Mouse (Mus musculus) urinary bladder, postnatal 36 days (tissue): ENCODE measurements around the gene Eml1.
A peak's percentile ranks its signal among the peaks of the same experiment; 100 is the strongest.
"Not testable (repeated sequence)": the region's sequence is repeated elsewhere in the genome, so short reads cannot be mapped to it uniquely, and the experiment has no call there.

Source experiments
- DNase-seq, 2 experiments: peaks; one replicate each; pipeline ENCODE4 v3.0.0; 2022; ENCODE audit warnings: low spot score in 2 of 2, mixed read lengths in 1 of 2

Gene Eml1

DNA sequence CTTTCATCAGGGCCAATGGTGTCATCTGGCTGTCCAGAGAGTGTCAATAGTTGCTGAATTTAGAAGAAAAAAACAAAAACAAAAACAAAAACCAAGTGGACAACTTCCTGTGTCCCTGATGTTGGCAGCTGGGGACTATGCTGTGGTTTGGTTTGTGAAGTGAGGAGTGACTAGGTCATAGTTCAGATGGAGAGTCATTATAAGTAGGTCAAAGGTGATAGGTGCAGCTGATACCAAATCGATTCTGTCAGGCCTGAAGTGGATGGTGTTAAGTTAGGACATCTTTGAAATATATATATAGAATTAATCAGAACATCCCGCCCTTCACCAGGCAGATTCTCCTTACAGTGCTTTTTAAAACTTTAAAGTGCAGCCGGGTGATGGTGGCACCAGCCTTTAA, 103.7 kb downstream of the Eml1 start:
- no peak for DNase-seq

DNA sequence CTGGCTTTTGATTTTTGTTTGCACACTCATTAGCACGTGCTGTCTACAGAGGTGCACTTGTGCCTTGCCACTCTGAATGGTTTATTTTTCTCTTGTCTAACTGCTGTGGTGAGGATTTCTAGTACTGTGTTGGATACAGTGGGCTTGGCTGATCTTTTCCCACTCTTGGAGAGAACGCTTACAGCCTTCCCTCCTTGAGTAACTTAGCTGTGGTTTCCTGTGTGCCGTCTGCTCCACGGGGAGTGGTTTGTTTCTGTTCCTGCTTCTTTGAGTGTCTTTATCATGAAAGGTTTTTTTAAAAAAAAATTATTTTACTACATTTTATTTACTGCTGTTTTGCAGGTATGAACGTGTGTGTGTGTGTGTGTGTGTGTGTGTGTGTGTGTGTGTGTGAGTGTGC, 108.0 kb downstream of the Eml1 start:
- DNase-seq, result no peak

DNA sequence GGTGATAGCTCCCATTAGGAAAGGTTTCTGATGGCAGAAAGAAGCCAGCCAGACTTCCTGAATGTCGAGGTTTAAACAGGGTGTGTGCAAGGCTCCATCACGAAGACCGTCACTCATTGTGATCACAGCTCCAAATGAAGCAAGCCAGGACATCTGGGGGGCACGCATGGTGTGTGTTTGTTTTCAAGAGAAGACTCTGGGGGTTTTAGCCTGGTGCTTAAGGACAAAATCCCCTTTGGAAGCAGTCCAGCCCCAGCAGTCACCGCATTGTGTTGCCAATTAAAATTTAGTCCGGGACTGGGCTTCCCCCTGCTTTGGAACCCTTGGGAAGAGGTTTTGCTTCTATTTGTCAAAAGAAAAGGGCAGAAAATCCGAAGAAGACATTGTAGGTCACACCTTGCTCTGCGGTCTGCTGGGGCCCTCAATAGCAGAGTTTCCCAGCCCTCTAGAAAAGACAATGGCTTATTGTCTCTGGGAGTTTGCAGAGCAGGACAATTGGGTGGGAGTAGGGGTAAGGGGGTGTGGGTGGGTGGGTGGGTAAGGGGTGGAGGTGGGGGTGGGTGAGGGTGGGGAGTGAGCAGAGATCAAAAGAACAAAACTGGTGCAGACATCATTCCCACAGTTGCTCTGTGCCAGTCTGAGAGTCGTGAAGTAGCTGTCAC, 110.1 kb downstream of the Eml1 start:
- DNase-seq, result no peak

DNA sequence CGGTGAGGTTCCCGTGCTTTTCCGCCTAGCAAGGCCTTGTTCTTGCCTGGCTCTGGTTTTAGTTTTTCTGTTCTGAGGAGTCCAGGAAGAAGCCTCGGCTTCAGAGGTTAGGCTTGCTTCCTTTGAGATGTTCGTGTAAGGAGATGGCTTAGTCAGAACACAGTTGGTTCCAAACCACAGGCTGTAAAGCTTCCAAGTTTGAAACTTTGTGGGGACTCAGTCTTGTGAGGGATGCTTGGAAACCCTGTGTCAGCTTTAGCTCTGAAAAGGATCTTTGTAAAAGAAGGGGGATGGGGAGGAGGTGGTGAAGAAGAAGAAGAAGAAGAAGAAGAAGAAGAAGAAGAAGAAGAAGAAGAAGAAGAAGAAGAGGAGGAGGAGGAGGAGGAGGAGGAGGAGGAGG, 118.3 kb downstream of the Eml1 start:
- no peak for DNase-seq

DNA sequence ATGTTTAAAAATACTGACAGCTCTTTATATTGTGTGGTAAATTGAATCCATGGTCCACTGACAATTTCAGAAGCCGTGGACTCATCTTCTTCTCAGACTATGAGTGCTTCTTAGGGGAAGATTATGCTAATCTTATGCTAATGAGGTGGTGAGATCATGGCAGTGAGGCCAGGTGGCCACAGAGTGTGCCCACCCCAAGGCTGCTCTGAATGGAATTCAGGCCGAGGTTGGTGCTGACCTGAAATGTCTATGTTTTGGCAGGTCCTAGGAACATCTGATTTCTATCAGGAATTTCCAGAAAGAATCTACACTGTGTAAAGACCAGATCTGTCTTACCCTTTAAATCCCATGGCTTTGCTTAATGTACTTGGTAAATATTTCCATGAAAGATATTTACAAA, 119.0 kb downstream of the Eml1 start:
- no peak for DNase-seq

- DNase-seq, result no peak
These were observed 119.6 kb downstream of the Eml1 start for GRCm38 (mm10) chr12:108490336-108490735.

DNA sequence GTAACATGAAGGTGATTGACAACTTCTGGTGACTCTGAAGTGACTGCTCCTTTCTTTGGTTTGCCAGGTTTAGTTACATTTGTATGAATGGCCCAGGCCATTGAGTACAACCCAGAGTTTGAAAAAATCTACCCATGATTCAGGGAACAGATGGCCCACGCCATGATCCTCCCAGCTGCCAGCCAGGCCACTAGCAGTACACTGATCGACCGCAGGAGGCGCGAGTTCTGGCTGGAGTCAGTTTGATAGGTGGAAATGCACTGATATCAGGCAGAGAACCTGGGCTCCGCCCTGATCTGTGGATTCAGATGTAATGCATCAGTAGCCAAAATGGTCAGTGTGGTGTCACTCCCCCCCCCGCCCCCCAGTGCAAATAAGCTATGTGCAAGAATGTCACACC, 120.2 kb downstream of the Eml1 start:
- DNase-seq, result no peak

GRCm38 (mm10) chr12:108494011-108494541, 123.3 kb downstream of the Eml1 start:
- DNase-seq, result peak in 1 of 2 experiments; percentile 23

DNA sequence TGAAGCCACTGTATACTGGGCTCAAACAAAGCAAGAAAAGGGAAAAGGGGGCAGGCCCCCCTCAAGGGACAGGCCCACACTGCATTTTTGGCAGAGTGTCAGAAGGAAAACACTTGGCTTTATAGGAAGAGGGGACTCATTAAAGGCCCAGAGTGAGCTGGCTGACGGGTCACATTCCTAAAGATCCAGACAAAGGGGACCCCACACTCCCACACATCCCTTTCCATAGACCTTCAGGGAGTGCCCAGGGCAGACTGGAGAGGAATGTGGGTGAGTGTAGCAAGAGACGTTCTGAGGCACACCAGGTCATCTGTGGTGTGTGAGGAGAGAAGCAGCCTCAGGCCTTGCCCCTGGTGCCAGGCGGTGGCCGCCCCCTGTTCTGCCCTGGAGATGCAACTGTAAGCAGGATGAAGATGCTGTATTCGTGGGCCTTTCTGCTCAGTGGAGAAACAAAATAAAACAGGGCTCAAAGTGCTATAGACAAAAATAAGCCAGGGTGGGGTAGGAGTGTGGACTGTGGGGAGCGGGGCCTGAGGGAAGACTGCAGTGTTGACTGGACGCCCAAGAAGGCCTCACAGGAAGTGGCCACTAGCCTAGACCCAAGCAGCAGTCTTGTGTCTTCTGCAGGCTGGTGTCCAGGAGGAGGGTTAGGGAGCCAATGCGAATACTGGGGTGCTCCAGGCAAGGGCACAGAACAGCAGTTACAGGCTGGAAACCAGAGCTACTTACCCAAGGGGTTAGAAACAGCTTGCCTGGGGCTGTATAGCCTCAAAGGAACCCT, 124.9 kb downstream of the Eml1 start:
- no peak for DNase-seq

DNA sequence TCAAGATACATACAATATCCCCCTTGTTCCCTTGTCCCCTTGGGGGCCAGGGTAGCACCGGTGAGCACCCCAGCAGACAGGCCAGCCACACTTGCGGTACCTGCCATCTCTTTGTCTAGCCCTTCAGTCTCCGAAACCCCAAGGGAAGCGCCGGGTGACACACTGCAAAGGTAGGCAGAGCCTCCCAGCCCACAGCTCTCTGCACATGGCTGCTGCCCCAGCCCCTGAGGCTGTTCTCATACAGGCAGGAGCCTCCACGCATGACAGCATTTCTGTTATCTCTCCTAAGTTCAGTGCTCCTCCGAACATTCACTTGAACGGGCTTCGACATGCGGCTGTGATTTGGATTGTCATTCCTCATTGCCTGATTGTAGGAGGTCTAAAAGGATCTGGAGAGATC, 132.3 kb downstream of the Eml1 start:
- no peak for DNase-seq

DNA sequence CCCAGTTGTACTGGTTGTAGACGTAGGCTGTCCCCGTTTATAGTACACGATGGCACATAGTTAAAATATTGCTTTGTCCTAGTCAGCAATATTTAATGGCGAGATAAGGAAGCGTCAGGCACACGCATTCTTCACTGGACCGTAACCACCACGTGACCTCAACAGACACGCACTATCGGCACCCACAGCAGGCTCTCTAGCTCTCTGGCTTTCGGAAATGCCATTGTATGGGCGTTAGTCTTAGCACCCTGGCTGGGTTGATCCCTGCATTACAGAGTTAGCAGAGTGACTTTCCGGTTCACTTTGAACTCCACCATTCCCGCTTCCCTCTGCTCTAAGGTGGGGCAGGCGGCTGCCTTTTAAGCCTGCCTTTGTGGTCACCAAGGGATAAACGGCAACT, 132.8 kb downstream of the Eml1 start:
- DNase-seq, result no peak

- DNase-seq, result no peak
These were observed 135.1 kb downstream of the Eml1 start for GRCm38 (mm10) chr12:108505846-108506245.

DNA sequence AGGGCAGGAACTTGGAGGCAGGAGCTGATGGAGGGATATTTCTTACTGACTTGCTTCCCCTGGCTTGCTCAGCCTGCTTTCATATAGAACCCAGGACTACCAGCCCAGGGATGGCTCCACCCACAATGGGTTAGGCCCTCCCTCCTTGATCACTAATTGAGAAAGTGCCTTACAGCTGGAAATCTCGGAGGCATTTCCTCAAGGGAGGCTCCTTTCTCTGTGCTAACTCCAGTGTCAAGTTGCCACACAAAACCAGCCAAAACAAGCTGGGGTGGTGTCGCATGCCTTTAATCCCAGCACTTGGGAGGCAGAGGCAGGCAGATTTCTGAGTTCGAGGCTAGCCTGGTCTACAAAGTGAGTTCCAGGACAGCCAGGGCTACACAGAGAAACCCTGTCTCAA, 136.3 kb downstream of the Eml1 start:
- DNase-seq, result not testable (repeated sequence)

- no peak for DNase-seq
These were observed 139.8 kb downstream of the Eml1 start for GRCm38 (mm10) chr12:108510571-108510970.

DNA sequence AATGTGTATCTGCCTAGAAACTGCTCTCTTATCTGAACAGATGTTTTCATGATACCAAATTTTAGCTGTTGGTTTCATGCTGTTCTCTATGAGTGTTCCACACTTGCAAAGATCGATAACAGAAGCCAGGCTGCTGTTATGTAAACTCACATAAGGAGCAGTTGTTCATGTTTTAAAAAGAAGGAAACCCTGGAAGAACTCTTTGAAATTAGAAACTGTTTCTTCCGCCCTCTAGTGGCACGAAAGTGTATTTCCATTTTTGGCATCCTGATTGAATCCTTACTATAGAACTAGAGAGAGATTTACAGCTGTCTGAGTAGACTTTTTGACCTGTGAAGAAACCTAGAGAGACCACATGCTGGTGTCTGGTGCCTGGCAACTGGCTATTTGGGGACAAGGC, 140.3 kb downstream of the Eml1 start:
- no peak for DNase-seq

GRCm38 (mm10) chr12:108515464-108515863, 144.7 kb downstream of the Eml1 start:
- no peak for DNase-seq

GRCm38 (mm10) chr12:108519374-108519773, 148.6 kb downstream of the Eml1 start:
- no peak for DNase-seq

DNA sequence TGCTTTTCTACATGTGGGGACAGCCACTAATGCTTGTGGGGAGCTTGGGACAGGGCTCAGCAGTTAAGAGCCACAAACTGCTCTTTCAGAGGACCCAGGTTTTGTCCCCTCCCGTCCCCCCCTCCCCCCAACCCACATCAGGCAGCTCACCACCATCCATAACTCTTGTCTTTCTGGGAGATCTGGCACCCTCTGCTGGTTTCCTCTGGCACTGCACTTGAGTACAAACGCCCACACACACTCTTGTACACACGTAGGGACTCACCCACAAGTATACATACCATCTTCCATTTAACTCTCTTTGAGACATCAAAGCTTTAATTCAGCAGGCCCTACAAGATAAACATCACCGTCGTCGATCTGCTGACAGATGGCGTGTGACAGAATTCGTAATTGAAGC, 158.5 kb downstream of the Eml1 start:
- no peak for DNase-seq

DNA sequence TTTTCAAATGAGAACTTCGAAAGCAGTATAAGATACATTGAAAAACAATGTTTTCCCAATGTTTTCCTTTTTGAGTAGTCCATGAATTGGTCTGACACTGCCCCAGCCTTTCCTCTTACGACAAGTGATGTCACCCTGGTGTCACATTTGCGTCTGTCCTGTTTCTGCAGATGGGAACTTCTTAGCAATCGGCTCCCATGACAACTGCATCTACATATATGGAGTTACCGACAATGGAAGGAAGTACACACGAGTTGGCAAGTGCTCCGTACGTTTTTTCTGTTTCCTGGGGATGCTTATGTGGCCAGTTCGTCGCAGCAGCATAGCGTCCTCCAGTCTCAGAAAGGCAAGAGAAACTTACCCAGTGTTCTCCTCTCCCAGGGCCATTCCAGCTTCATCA, 163.7 kb downstream of the Eml1 start:
- DNase-seq, result no peak

DNA sequence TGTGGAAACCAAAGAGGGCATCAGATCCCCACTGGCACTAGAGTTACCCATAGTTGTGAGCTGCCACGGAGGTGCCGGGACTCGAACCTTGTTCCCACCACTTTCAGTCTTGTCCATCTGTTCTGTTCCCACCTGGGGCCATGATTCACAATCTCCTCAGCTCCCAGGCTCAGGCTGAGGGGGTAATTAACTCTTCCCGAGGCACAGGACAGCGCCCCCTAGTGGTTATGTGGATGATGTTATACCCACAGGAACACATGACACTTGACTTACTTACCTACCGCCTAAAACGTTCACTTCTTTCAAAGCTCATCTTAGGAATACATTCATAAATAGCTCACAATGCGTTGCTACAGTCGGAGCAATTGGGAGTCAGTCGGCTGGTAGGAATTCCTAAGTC, 165.7 kb downstream of the Eml1 start:
- DNase-seq, result no peak

- DNase-seq, result no peak
These were observed 170.3 kb downstream of the Eml1 start for GRCm38 (mm10) chr12:108541088-108541487.

DNA sequence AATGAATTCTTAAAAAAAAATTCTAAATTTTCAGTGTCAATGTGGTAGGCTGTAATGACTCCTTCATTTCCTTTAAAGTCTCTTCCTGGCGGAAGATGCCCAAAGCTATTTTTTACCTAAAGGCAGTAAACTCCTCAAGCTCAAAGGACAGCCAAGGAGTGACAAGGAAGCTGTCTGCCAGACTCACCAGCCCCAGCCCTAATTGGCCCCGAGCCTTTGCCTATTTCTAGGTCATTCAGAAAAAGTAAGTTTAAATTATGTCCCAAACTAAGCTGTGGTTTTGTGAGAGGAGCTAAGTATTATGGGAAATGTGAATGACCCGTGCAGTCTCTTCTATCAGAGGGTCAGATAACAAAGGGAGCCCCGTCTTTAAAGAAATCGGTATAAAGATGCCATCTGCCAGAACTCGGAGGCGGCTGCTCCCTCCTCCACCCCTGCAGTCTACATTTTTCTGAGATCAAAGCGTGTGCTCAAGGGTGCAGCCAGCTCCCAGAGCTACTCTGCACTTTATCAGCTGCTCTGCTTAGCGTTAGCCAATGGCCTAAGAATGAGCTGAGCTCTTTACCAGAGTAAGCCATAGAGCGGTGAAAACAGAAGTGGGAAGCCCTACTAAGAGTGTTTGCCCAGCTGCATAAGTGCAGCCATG, 175.9 kb downstream of the Eml1 start:
- no peak for DNase-seq
